Mouse (Mus musculus): ENCODE results near the gene 1700016K19Rik.

DNA sequence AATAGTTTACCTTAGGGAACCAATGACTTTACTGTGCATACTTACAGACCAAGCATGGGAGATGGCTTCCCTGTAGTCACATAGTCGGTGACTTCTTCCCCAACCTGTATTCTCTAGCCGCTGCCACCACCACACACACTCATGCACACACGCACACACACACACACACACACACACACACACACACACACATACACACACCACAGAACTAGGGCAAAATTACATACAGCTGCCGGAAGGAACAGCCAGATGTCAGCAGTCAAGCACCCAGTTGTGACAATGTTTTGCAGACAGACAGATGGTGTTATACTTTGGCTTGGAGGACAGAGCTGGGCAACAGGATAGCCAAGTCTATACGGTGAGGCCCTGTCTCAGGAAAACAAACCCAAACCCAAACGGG lies 21.7 kb upstream of the 1700016K19Rik start:
- TF ChIP-seq GATA1 (IDR thresholded peaks at IDR 0.05; ENCODE audit: borderline replicate concordance, low read length) (no peak), FLI1 (IDR thresholded peaks at IDR 0.05; ENCODE audit: low read length) (no peak)

Data from megakaryocyte, embryonic 14.5 days (primary cell).